Mouse (Mus musculus) heart, embryonic 16.5 days (tissue): ENCODE results near the gene Igf1r. TPM values are rescaled to one million over a fixed set of nuclear protein-coding genes. Genes with fewer than 3 reads are reported as not detected.

ENCODE experiments used
- ATAC-seq: fragments of 200-750 bp; cut with Nextera tagmentation; replicated peaks from 2 replicates; pipeline ENCODE4 v1.8.0; 2017; ENCODE audit warnings: moderate number of reproducible peaks; ENCODE audit not compliant: insufficient read depth, low FRiP score; ENCODE audit errors: extremely low read depth
- H3K27ac ChIP-seq: fragments of 300-500 bp; sonication (generic); 2 replicates; pipeline ENCODE4 v1.5.1; 2014; ENCODE audit warnings: mild to moderate bottlenecking, low read length, control low read depth, moderate library complexity
- H3K27me3 ChIP-seq: fragments of 300-500 bp; sonication (generic); 2 replicates; pipeline ENCODE4 v1.6.1; 2014; ENCODE audit warnings: low read length, mixed read lengths; ENCODE audit not compliant: control insufficient read depth, insufficient read depth
- H3K36me3 ChIP-seq: fragments of 300-500 bp; sonication (generic); 2 replicates; pipeline ENCODE4 v1.6.1; 2014; ENCODE audit not compliant: control insufficient read depth, insufficient read depth
- H3K4me1 ChIP-seq: fragments of 300-500 bp; sonication (generic); 2 replicates; pipeline ENCODE4 v1.6.1; 2014; ENCODE audit warnings: low read length, mixed read lengths; ENCODE audit not compliant: control insufficient read depth, insufficient read depth
- H3K4me2 ChIP-seq: fragments of 300-500 bp; sonication (generic); 2 replicates; pipeline ENCODE4 v1.6.1; 2014; ENCODE audit warnings: low read depth, mild to moderate bottlenecking, control low read depth, low read length
- H3K4me3 ChIP-seq: fragments of 300-500 bp; sonication (generic); 2 replicates; pipeline ENCODE4 v1.5.1; 2014; ENCODE audit warnings: mild to moderate bottlenecking, control low read depth, low read length
- H3K9ac ChIP-seq: fragments of 300-500 bp; sonication (generic); 2 replicates; pipeline ENCODE4 v1.6.1; 2014; ENCODE audit warnings: low read length, control low read depth
- H3K9me3 ChIP-seq: fragments of 300-500 bp; sonication (generic); replicated peaks from 2 replicates; pipeline ENCODE4 v1.6.1; 2016; ENCODE audit warnings: low read length; ENCODE audit not compliant: control insufficient read depth
- WGBS: fragments of 180-500 bp; shearing (Covaris S2); extraction: QIAGEN DNeasy Blood & Tissue Kit; methylation state at CpG from one replicate; pipeline ENCODE4 v1.1.7; 2014; 5-methylcytosine and 5-hydroxymethylcytosine counted together
- polyA plus RNA-seq: library from polyadenylated mRNA; unstranded; fragments of >200 nt; fragmentation: Nextera tagmentation; extraction: Ambion mirVana; gene quantifications from 2 replicates; pipeline ENCODE4 v1.2.1, GENCODE M21; 2015

Gene Igf1r
- polyA plus RNA-seq, 1 experiment from 2014 or later: 16.4 TPM

- peaks cover 43% of the 10 kb centered on the region for H3K36me3 ChIP-seq
- H3K9me3 ChIP-seq: no peaks in the 10 kb centered on the region
- H3K4me3 ChIP-seq: no peak overlapping the region
- no peak overlapping the region for H3K9ac ChIP-seq
- ATAC-seq: no peak
- H3K27me3 ChIP-seq: no peaks in the 10 kb centered on the region
- H3K4me2 ChIP-seq: no peak overlapping the region
- 82% methylated on average over 8 of the region's 8 CpGs for whole genome bisulfite sequencing
- no peak overlapping the region for H3K27ac ChIP-seq
- H3K4me1 ChIP-seq: peaks cover 7% of the 10 kb centered on the region
Measured at GRCm38 (mm10) chr7:68205776-68206427, 253.3 kb downstream of the Igf1r start.

- Histone ChIP-seq H3K4me1 (peaks cover 4% of the 10 kb centered on the region; the same call in 1 of the 2 replicates), H3K9ac (no peak overlapping the region), H3K4me3 (no peak overlapping the region), H3K36me3 (peaks cover 38% of the 10 kb centered on the region), H3K9me3 (no peaks in the 10 kb centered on the region), H3K27me3 (no peaks in the 10 kb centered on the region), H3K27ac (no peak overlapping the region), H3K4me2 (no peak overlapping the region)
- WGBS: 87% methylated on average over 6 of the region's 6 CpGs
- no peak for ATAC-seq
Measured at GRCm38 (mm10) chr7:68209039-68209438, 256.4 kb downstream of the Igf1r start.

GRCm38 (mm10) chr7:68210417-68210816 is 257.8 kb downstream of the Igf1r start:
- WGBS: 46% methylated on average over 4 of the region's 4 CpGs
- peaks cover 46% of the 10 kb centered on the region for H3K36me3 ChIP-seq

GRCm38 (mm10) chr7:68211883-68212282 is 259.3 kb downstream of the Igf1r start:
- Histone ChIP-seq H3K4me3 (no peak overlapping the region), H3K9ac (no peak overlapping the region), H3K36me3 (peaks cover 50% of the 10 kb centered on the region), H3K4me1 (peaks cover 4% of the 10 kb centered on the region; the same call in 1 of the 2 replicates), H3K9me3 (no peaks in the 10 kb centered on the region), H3K27ac (no peak overlapping the region), H3K27me3 (no peaks in the 10 kb centered on the region), H3K4me2 (no peak overlapping the region)
- 88% methylated on average over 7 of the region's 7 CpGs for WGBS
- ATAC-seq: no peak

More at GRCm38 (mm10) chr7:68210417-68210816, 257.8 kb downstream of the Igf1r start:
- ATAC-seq: no peak
- H3K4me1 ChIP-seq: peaks cover 4% of the 10 kb centered on the region; the same call in 1 of the 2 replicates
- H3K4me2 ChIP-seq: no peak overlapping the region
- no peak overlapping the region for H3K9ac ChIP-seq
- H3K9me3 ChIP-seq: no peaks in the 10 kb centered on the region
- no peak overlapping the region for H3K27ac ChIP-seq
- H3K4me3 ChIP-seq: no peak overlapping the region
- H3K27me3 ChIP-seq: no peaks in the 10 kb centered on the region

GRCm38 (mm10) chr7:68213842-68214241 is 261.2 kb downstream of the Igf1r start:
- H3K4me3 ChIP-seq: no peak overlapping the region
- ATAC-seq: no peak
- peaks cover 49% of the 10 kb centered on the region for H3K36me3 ChIP-seq

GRCm38 (mm10) chr7:68215522-68216070 is 263.0 kb downstream of the Igf1r start:
- H3K9ac ChIP-seq: no peak overlapping the region
- H3K9me3 ChIP-seq: no peaks in the 10 kb centered on the region
- no peak overlapping the region for H3K4me3 ChIP-seq
- H3K27ac ChIP-seq: no peak overlapping the region
- WGBS: 83% methylated on average over 18 of the region's 18 CpGs
- ATAC-seq: no peak
- H3K4me2 ChIP-seq: no peak overlapping the region
- no peaks in the 10 kb centered on the region for H3K4me1 ChIP-seq
- peaks cover 47% of the 10 kb centered on the region for H3K36me3 ChIP-seq
- H3K27me3 ChIP-seq: no peaks in the 10 kb centered on the region

More at GRCm38 (mm10) chr7:68213842-68214241, 261.2 kb downstream of the Igf1r start:
- Histone ChIP-seq H3K9ac (no peak overlapping the region), H3K4me1 (peaks cover 4% of the 10 kb centered on the region; the same call in 1 of the 2 replicates), H3K4me2 (no peak overlapping the region), H3K27me3 (no peaks in the 10 kb centered on the region), H3K27ac (no peak overlapping the region), H3K9me3 (no peaks in the 10 kb centered on the region)
- WGBS: 81% methylated on average over 5 of the region's 5 CpGs

- Histone ChIP-seq H3K4me3 (no peak overlapping the region), H3K4me1 (no peaks in the 10 kb centered on the region), H3K9ac (no peak overlapping the region), H3K4me2 (no peak overlapping the region), H3K27me3 (no peaks in the 10 kb centered on the region), H3K36me3 (peaks cover 36% of the 10 kb centered on the region), H3K27ac (no peak overlapping the region), H3K9me3 (no peaks in the 10 kb centered on the region)
- WGBS: 81% methylated on average over 11 of the region's 11 CpGs
- ATAC-seq: no peak
Measured at GRCm38 (mm10) chr7:68218879-68219278, 266.3 kb downstream of the Igf1r start.

GRCm38 (mm10) chr7:68221677-68222230 is 269.1 kb downstream of the Igf1r start:
- Histone ChIP-seq H3K36me3 (peaks cover 22% of the 10 kb centered on the region), H3K27ac (0 out of 2 replicates have a peak overlapping the region, but pooled peaks have one; percentile 28), H3K27me3 (no peaks in the 10 kb centered on the region), H3K4me1 (peaks cover 7% of the 10 kb centered on the region), H3K9ac (no peak overlapping the region), H3K9me3 (no peaks in the 10 kb centered on the region), H3K4me3 (no peak overlapping the region), H3K4me2 (no peak overlapping the region)
- ATAC-seq: no peak
- 70% methylated on average over 9 of the region's 9 CpGs for WGBS

GRCm38 (mm10) chr7:68223356-68223808 is 270.8 kb downstream of the Igf1r start:
- H3K27me3 ChIP-seq: no peaks in the 10 kb centered on the region
- no peaks in the 10 kb centered on the region for H3K9me3 ChIP-seq
- H3K4me1 ChIP-seq: peaks cover 8% of the 10 kb centered on the region
- ATAC-seq: 0 out of 2 replicates have a peak, but pooled peaks have one; percentile 15
- peak overlapping the region; percentile 51 for H3K27ac ChIP-seq
- no peak overlapping the region for H3K4me2 ChIP-seq
- peaks cover 17% of the 10 kb centered on the region for H3K36me3 ChIP-seq
- 49% methylated on average over 13 of the region's 13 CpGs for WGBS
- H3K9ac ChIP-seq: no peak overlapping the region
- no peak overlapping the region for H3K4me3 ChIP-seq
